Mouse (Mus musculus): ENCODE measurements around the gene Gm2696. TPM values are rescaled to one million over a fixed set of nuclear protein-coding genes. Genes with fewer than 3 reads are reported as not detected.
"Not testable (repeated sequence)": the region's sequence is repeated elsewhere in the genome, so short reads cannot be mapped to it uniquely, and the experiment has no call there.

The Gm2696 gene
- not detected in 2 replicates for polyA plus RNA-seq (2015; fragmentation: Nextera tagmentation; extraction: Ambion mirVana)

DNA sequence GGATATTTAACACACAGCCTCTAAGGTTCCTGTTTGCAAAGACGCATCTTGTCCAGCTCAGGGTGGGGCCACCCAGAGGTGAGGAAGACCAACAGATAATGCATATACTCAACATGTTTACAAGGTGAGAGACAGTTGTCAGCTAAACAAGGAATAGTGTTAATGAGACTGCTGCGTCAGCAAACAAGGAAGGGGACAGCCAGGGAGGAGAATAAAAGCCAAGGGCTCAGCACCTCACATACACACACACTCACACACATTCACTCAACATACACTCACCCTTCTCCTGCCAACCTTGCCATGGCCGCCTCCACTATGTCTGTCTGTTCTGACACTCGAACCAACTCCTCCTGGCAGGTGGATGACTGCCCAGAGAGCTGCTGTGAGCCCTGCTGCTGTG is at the start of gene Gm2696:
Gm2696 (plus strand) TSS at position 301 of the 400 bp plus-strand sequence.
- ATAC-seq (ENCODE audit: insufficient read depth, low FRiP score), result no peak
- Histone ChIP-seq H3K4me3 (replicated peaks; ENCODE audit: low read length) (no peak within 1 kb of the TSS), H3K9me3 (replicated peaks; ENCODE audit: control insufficient read depth, low read length) (no peaks in the 10 kb centered on the region), H3K4me1 (ENCODE audit: control insufficient read depth, insufficient read depth, low read length) (no peaks in the 10 kb centered on the region), H3K4me2 (ENCODE audit: low read depth, low read length) (no peak within 1 kb of the TSS), H3K27ac (ENCODE audit: low read length) (no peak within 1 kb of the TSS), H3K27me3 (ENCODE audit: control insufficient read depth, insufficient read depth, low read length) (no peaks in the 10 kb centered on the region), H3K9ac (ENCODE audit: low read length) (no peak within 1 kb of the TSS), H3K36me3 (ENCODE audit: control insufficient read depth, insufficient read depth, low read length) (no peaks in the 10 kb centered on the region)
- 32% methylated on average over 4 of the region's 4 CpGs for WGBS

GRCm38 (mm10) chr10:77769727-77770126 is 44.8 kb upstream of the Gm2696 start:
- ATAC-seq (ENCODE audit: insufficient read depth, low FRiP score), result no peak
- 75% methylated on average over 1 of the region's 1 CpGs for WGBS

DNA sequence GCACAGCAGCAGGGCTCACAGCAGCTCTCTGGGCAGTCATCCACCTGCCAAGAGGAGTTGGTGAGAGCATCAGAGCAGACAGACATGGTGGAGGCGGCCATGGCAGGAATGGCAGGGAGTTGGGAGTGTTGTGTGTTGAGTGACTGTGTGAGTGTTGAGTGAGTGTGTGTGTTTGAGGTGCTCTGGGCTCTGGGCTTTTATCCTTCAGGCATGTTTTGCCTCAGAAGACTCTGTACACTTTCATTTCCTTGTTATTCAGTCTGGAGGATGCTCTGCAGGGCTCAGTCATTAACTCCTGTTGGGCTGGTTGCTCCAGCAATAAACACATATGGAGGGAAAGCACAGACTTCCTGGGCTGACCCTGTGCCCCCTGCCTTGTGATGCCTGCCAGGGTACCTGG is 43.3 kb upstream of the Gm2696 start, which contains the start of gene Gm3238:
Gm3238 (minus strand) TSS at position 101 of the 400 bp plus-strand sequence.
- H3K27ac ChIP-seq (ENCODE audit: low read length); H3K9ac ChIP-seq (ENCODE audit: low read length); ATAC-seq (ENCODE audit: insufficient read depth, low FRiP score); H3K9me3 ChIP-seq (replicated peaks; ENCODE audit: control insufficient read depth, low read length); H3K27me3 ChIP-seq (ENCODE audit: control insufficient read depth, insufficient read depth, low read length); H3K4me3 ChIP-seq (replicated peaks; ENCODE audit: low read length); H3K36me3 ChIP-seq (ENCODE audit: control insufficient read depth, insufficient read depth, low read length); H3K4me2 ChIP-seq (ENCODE audit: low read depth, low read length); H3K4me1 ChIP-seq (ENCODE audit: control insufficient read depth, insufficient read depth, low read length): not testable (repeated sequence)
- 75% methylated on average over 1 of the region's 1 CpGs for WGBS

More at GRCm38 (mm10) chr10:77769727-77770126, 44.8 kb upstream of the Gm2696 start:
- Histone ChIP-seq H3K4me1 (ENCODE audit: control insufficient read depth, insufficient read depth, low read length) (no peaks in the 10 kb centered on the region), H3K9me3 (replicated peaks; ENCODE audit: control insufficient read depth, low read length) (no peaks in the 10 kb centered on the region), H3K27me3 (ENCODE audit: control insufficient read depth, insufficient read depth, low read length) (no peaks in the 10 kb centered on the region), H3K36me3 (ENCODE audit: control insufficient read depth, insufficient read depth, low read length) (no peaks in the 10 kb centered on the region), H3K9ac (ENCODE audit: low read length) (no peak overlapping the region), H3K4me3 (replicated peaks; ENCODE audit: low read length) (no peak overlapping the region), H3K4me2 (ENCODE audit: low read depth, low read length) (no peak overlapping the region), H3K27ac (ENCODE audit: low read length) (no peak overlapping the region)

DNA sequence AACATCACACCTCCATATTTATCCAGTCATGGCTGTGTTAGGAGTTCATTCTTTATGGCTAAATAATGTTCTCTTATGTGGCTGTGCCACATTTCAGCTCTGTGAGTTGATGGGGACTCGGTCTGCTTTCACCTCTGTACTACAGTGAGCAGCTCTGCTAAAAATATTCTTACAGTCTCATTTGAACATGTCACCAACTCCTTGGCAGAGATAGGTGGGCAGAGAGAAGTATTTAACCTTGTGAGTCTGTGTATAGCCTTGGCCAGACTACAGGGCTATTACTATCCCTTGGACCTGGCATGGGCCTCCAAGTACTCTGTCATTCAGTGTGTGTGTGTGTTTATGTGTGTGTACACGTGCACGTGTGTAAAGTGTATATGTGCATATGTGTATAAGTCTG is 42.3 kb upstream of the Gm2696 start:
- not testable (repeated sequence) for H3K9me3 ChIP-seq (replicated peaks; ENCODE audit: control insufficient read depth, low read length); H3K4me1 ChIP-seq (ENCODE audit: control insufficient read depth, insufficient read depth, low read length); ATAC-seq (ENCODE audit: insufficient read depth, low FRiP score); H3K27ac ChIP-seq (ENCODE audit: low read length); H3K4me3 ChIP-seq (replicated peaks; ENCODE audit: low read length); H3K4me2 ChIP-seq (ENCODE audit: low read depth, low read length); H3K27me3 ChIP-seq (ENCODE audit: control insufficient read depth, insufficient read depth, low read length); H3K36me3 ChIP-seq (ENCODE audit: control insufficient read depth, insufficient read depth, low read length); H3K9ac ChIP-seq (ENCODE audit: low read length)
- 86% methylated on average over 1 of the region's 3 CpGs for WGBS

DNA sequence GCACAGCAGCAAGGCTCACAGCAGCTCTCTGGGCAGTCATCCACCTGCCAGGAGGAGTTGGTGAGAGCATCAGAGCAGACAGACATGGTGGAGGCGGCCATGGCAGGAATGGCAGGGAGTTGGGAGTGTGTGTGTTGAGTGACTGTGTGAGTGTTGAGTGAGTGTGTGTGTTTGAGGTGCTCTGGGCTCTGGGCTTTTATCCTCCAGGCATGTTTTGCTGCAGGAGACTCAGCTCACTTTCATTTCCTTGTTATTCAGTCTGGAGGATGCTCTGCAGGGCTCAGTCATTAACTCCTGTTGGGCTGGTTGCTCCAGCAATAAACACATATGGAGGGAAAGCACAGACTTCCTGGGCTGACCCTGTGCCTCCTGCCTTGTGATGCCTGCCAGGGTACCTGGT is 37.6 kb upstream of the Gm2696 start, which contains the start of gene Gm7138:
Gm7138 (minus strand) TSS at position 101 of the 400 bp plus-strand sequence.
- not testable (repeated sequence) for H3K9me3 ChIP-seq (replicated peaks; ENCODE audit: control insufficient read depth, low read length); H3K27me3 ChIP-seq (ENCODE audit: control insufficient read depth, insufficient read depth, low read length); H3K4me3 ChIP-seq (replicated peaks; ENCODE audit: low read length); H3K27ac ChIP-seq (ENCODE audit: low read length); H3K9ac ChIP-seq (ENCODE audit: low read length); H3K36me3 ChIP-seq (ENCODE audit: control insufficient read depth, insufficient read depth, low read length); H3K4me1 ChIP-seq (ENCODE audit: control insufficient read depth, insufficient read depth, low read length); ATAC-seq (ENCODE audit: insufficient read depth, low FRiP score); H3K4me2 ChIP-seq (ENCODE audit: low read depth, low read length)
- 54% methylated on average over 1 of the region's 1 CpGs for WGBS

GRCm38 (mm10) chr10:77782442-77782841 is 32.0 kb upstream of the Gm2696 start, which contains the start of gene Gm3250:
Gene Gm3250 (minus strand): TSS chr10:77782542.
- H3K36me3 ChIP-seq (ENCODE audit: control insufficient read depth, insufficient read depth, low read length); H3K9ac ChIP-seq (ENCODE audit: low read length); ATAC-seq (ENCODE audit: insufficient read depth, low FRiP score); H3K9me3 ChIP-seq (replicated peaks; ENCODE audit: control insufficient read depth, low read length); H3K27ac ChIP-seq (ENCODE audit: low read length); H3K4me2 ChIP-seq (ENCODE audit: low read depth, low read length); H3K27me3 ChIP-seq (ENCODE audit: control insufficient read depth, insufficient read depth, low read length); H3K4me1 ChIP-seq (ENCODE audit: control insufficient read depth, insufficient read depth, low read length); H3K4me3 ChIP-seq (replicated peaks; ENCODE audit: low read length): not testable (repeated sequence)
- no CpG with 5 or more reads among the region's 1 CpGs for WGBS

GRCm38 (mm10) chr10:77783396-77783795 is 31.1 kb upstream of the Gm2696 start:
- not testable (repeated sequence) for H3K4me2 ChIP-seq (ENCODE audit: low read depth, low read length); H3K9me3 ChIP-seq (replicated peaks; ENCODE audit: control insufficient read depth, low read length); H3K27ac ChIP-seq (ENCODE audit: low read length); H3K4me3 ChIP-seq (replicated peaks; ENCODE audit: low read length); H3K27me3 ChIP-seq (ENCODE audit: control insufficient read depth, insufficient read depth, low read length); ATAC-seq (ENCODE audit: insufficient read depth, low FRiP score); H3K4me1 ChIP-seq (ENCODE audit: control insufficient read depth, insufficient read depth, low read length); H3K36me3 ChIP-seq (ENCODE audit: control insufficient read depth, insufficient read depth, low read length); H3K9ac ChIP-seq (ENCODE audit: low read length)
- WGBS, result 80% methylated on average over 1 of the region's 3 CpGs

- not testable (repeated sequence) for H3K4me2 ChIP-seq (ENCODE audit: low read depth, low read length); H3K4me3 ChIP-seq (replicated peaks; ENCODE audit: low read length); H3K36me3 ChIP-seq (ENCODE audit: control insufficient read depth, insufficient read depth, low read length); H3K27ac ChIP-seq (ENCODE audit: low read length); H3K9ac ChIP-seq (ENCODE audit: low read length); H3K4me1 ChIP-seq (ENCODE audit: control insufficient read depth, insufficient read depth, low read length); ATAC-seq (ENCODE audit: insufficient read depth, low FRiP score); H3K9me3 ChIP-seq (replicated peaks; ENCODE audit: control insufficient read depth, low read length); H3K27me3 ChIP-seq (ENCODE audit: control insufficient read depth, insufficient read depth, low read length)
- 57% methylated on average over 1 of the region's 1 CpGs for WGBS
Measured at GRCm38 (mm10) chr10:77787876-77788275, 26.6 kb upstream of the Gm2696 start, which contains the start of gene Gm7137. Gene Gm7137 (minus strand): TSS chr10:77788200.

DNA sequence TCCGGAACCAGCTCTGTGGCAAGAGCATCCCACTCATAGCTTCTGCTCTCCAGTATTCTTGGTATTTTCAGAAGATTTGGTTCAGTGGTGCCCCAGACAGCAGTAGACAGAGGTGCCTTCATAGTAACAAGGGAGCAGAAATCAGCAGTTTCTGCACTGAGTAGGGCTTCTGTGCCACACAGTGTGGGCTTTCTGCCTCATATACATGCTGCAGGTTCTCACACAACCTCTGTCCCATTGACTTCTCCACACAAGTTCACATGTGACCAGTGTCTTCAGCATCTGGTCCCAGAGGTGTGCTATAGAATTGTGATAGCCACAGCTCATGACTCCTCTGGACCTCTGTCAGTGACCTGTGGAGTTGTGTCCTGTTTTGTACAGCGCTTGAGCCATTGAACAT is 25.9 kb upstream of the Gm2696 start:
- ATAC-seq (ENCODE audit: insufficient read depth, low FRiP score), result no peak
- Histone ChIP-seq H3K36me3 (ENCODE audit: control insufficient read depth, insufficient read depth, low read length) (no peaks in the 10 kb centered on the region), H3K4me3 (replicated peaks; ENCODE audit: low read length) (no peak overlapping the region), H3K9me3 (replicated peaks; ENCODE audit: control insufficient read depth, low read length) (no peaks in the 10 kb centered on the region), H3K27me3 (ENCODE audit: control insufficient read depth, insufficient read depth, low read length) (no peaks in the 10 kb centered on the region), H3K4me1 (ENCODE audit: control insufficient read depth, insufficient read depth, low read length) (no peaks in the 10 kb centered on the region), H3K9ac (ENCODE audit: low read length) (no peak overlapping the region), H3K4me2 (ENCODE audit: low read depth, low read length) (no peak overlapping the region), H3K27ac (ENCODE audit: low read length) (no peak overlapping the region)
- WGBS, result 71% methylated on average over 2 of the region's 2 CpGs
